Mouse (Mus musculus) midbrain, embryonic 16.5 days (tissue): Measurements from ENCODE around the gene AC109138.7. TPM values are rescaled to one million over a fixed set of nuclear protein-coding genes. Genes with fewer than 3 reads are reported as not detected.

Experiments used
- ATAC-seq: fragments of 200-750 bp; cut with Nextera tagmentation; 2 replicates; pipeline ENCODE4 v1.8.0; 2017; ENCODE audit warnings: moderate TSS enrichment
- H3K27ac ChIP-seq: fragments of 300-500 bp; sonication (generic); 2 replicates; pipeline ENCODE4 v1.5.1; 2014; ENCODE audit warnings: mild to moderate bottlenecking, low read length, mixed read lengths
- H3K27me3 ChIP-seq: fragments of 300-500 bp; sonication (generic); 2 replicates; pipeline ENCODE4 v1.6.1; 2014; ENCODE audit warnings: low read depth, low read length, mixed read lengths; ENCODE audit not compliant: control insufficient read depth, insufficient read depth
- H3K36me3 ChIP-seq: fragments of 300-500 bp; sonication (generic); 2 replicates; pipeline ENCODE4 v1.6.1; 2014; ENCODE audit warnings: mild to moderate bottlenecking, low read length, moderate library complexity, mixed read lengths; ENCODE audit not compliant: control insufficient read depth, insufficient read depth
- H3K4me1 ChIP-seq: fragments of 300-500 bp; sonication (generic); 2 replicates; pipeline ENCODE4 v1.6.1; 2014; ENCODE audit warnings: mild to moderate bottlenecking, low read length, mixed read lengths; ENCODE audit not compliant: control insufficient read depth, insufficient read depth
- H3K4me2 ChIP-seq: fragments of 300-500 bp; sonication (generic); 2 replicates; pipeline ENCODE4 v1.6.1; 2014; ENCODE audit warnings: mild to moderate bottlenecking, low read length, mixed read lengths
- H3K4me3 ChIP-seq: fragments of 300-500 bp; sonication (generic); 2 replicates; pipeline ENCODE4 v1.5.1; 2014; ENCODE audit warnings: low read depth, mild to moderate bottlenecking, low read length, moderate library complexity, mixed read lengths
- H3K9ac ChIP-seq: fragments of 300-500 bp; sonication (generic); 2 replicates; pipeline ENCODE4 v1.6.1; 2014; ENCODE audit warnings: low read depth, low read length, mixed read lengths
- H3K9me3 ChIP-seq: fragments of 300-500 bp; sonication (generic); replicated peaks from 2 replicates; pipeline ENCODE4 v1.6.1; 2014; ENCODE audit warnings: mild to moderate bottlenecking, low read length, mixed read lengths; ENCODE audit not compliant: control insufficient read depth, poor library complexity, severe bottlenecking
- WGBS: fragments of 180-500 bp; shearing (Covaris S2); extraction: QIAGEN DNeasy Blood & Tissue Kit; methylation state at CpG from one replicate; pipeline ENCODE4 v1.1.7; 2014; 5-methylcytosine and 5-hydroxymethylcytosine counted together
- polyA plus RNA-seq: library from polyadenylated mRNA; unstranded; fragments of >200 nt; fragmentation: Nextera tagmentation; extraction: Ambion mirVana; gene quantifications from 2 replicates; pipeline ENCODE4 v1.2.1, GENCODE M21; 2015

Gene AC109138.7
- polyA plus RNA-seq, 1 experiment from 2014 or later = not detected

- ATAC-seq = no peak
Measured at GRCm38 (mm10) chr19:4264171-4264780, 50.1 kb downstream of the AC109138.7 start.

DNA sequence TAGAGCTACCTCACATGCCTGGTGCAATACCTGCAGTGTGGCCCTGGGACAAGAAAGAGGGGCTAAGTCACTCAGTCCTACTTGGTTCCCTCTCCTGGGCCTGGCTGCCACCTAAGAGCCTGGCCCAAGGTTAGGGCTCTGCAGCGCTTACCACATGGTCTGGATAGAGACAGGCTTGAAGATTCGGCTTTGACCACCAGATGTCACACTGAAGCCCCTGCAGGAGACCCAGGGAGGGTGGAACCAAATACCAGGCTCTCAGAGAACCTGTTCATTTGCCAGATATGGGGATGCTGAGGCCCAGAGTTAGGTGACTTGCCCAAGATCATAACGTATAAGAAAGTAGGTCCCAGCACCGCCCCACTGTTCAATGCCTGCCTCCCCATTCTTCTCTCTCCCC, 51.8 kb downstream of the AC109138.7 start:
- Histone ChIP-seq H3K27ac (no peak overlapping the region), H3K4me1 (peaks cover 6% of the 10 kb centered on the region), H3K4me2 (no peak overlapping the region), H3K9ac (no peak overlapping the region), H3K36me3 (peaks cover 6% of the 10 kb centered on the region; the same call in 1 of the 2 replicates), H3K4me3 (no peak overlapping the region), H3K27me3 (peaks cover 12% of the 10 kb centered on the region), H3K9me3 (no peaks in the 10 kb centered on the region)
- 73% methylated on average over 4 of the region's 4 CpGs for WGBS
- no peak for ATAC-seq

More at GRCm38 (mm10) chr19:4264171-4264780, 50.1 kb downstream of the AC109138.7 start:
- Histone ChIP-seq H3K27ac (no peak overlapping the region), H3K4me2 (no peak overlapping the region), H3K9ac (no peak overlapping the region), H3K9me3 (no peaks in the 10 kb centered on the region), H3K27me3 (peaks cover 5% of the 10 kb centered on the region; the same call in 1 of the 2 replicates), H3K36me3 (no peaks in the 10 kb centered on the region), H3K4me1 (peaks cover 6% of the 10 kb centered on the region), H3K4me3 (no peak overlapping the region)
- 91% methylated on average over 6 of the region's 6 CpGs for whole genome bisulfite sequencing

DNA sequence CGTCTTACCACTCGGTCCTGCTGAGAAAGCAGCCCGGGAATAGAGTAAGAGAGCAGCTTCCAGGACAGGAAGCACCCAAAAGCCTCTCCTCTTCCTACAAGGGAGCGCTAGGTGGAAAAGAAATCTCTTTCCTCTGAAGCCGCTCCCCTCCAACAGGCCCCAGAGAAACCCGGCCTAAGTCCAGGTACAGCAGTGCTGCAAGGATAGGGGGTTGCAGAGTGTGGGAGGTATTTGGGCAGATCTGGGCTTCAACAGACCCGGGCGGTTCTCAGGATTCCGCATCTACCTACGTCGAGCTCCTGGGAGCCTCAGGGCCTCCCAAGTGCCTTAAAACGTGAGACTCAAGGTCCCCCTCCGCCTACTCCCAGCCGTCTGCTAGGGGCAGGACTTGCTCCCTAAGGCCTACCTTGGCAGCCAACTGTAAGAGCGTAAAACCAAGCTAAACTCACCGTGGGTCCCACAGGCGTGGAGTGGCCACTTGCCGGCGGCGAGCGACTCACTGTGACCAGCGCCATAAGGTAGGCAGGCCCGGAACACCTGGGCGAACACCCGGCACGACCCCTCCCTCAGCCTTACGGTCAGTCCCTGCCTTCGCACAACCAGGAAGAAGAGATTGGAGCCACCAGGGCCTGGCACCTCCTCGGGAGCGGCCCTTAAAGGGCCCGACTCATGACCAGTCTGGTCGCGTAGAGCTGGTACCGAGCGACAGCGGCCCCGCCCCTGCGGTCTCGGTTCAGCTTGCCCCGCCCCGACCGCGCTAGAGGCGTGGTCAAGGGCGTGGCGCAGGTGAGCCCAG, 54.6 kb downstream of the AC109138.7 start, which contains the start of gene Ssh3:
Gene Ssh3, minus strand, starts transcription at position 615 of the 796 bp plus-strand sequence.
- no peak within 1 kb of the TSS for H3K27ac ChIP-seq
- H3K9me3 ChIP-seq = no peaks in the 10 kb centered on the region
- peak within 1 kb of the TSS; percentile 53 for H3K4me2 ChIP-seq
- ATAC-seq = peak; percentile 50; the same call in 1 of the 2 replicates
- H3K27me3 ChIP-seq = peaks cover 12% of the 10 kb centered on the region
- peak within 1 kb of the TSS; percentile 33 for H3K4me3 ChIP-seq
- H3K4me1 ChIP-seq = peaks cover 6% of the 10 kb centered on the region
- H3K36me3 ChIP-seq = peaks cover 12% of the 10 kb centered on the region
- peak within 1 kb of the TSS; percentile 56 for H3K9ac ChIP-seq
- WGBS = 6% methylated on average over 46 of the region's 46 CpGs

DNA sequence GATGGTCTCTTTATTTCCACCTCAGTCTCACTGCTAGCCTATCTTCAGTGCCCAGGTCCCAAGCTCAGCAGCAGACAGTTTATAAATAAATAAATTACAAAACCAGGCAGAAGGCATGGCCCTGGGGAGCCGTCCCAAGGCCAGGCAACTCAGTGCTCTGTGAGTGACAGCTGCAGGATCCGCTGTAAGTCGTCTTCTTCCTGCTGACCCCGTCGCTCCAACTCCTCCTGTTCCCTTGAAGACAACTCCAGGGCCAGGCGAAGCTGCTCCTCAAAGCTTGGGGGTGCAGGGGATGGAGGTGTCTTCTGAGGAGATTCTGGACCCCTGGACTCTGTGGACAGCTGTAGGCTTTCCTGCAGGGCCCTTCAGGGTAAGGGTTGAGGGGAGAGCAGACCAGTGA, 56.0 kb downstream of the AC109138.7 start:
- Histone ChIP-seq H3K36me3 (peaks cover 12% of the 10 kb centered on the region), H3K4me3 (no peak overlapping the region), H3K27ac (no peak overlapping the region), H3K9me3 (no peaks in the 10 kb centered on the region), H3K4me1 (peaks cover 6% of the 10 kb centered on the region), H3K27me3 (peaks cover 12% of the 10 kb centered on the region), H3K9ac (no peak overlapping the region), H3K4me2 (no peak overlapping the region)
- WGBS = 80% methylated on average over 6 of the region's 6 CpGs
- ATAC-seq = no peak

- 94% methylated on average over 11 of the region's 11 CpGs for WGBS
- H3K4me1 ChIP-seq = peaks cover 6% of the 10 kb centered on the region
- no peak overlapping the region for H3K4me3 ChIP-seq
- no peak overlapping the region for H3K4me2 ChIP-seq
- H3K9me3 ChIP-seq = 0 out of 2 replicates have a peak, but pooled peaks cover 1% of the 10 kb centered on the region
- no peak overlapping the region for H3K9ac ChIP-seq
- peaks cover 12% of the 10 kb centered on the region for H3K27me3 ChIP-seq
- no peak for ATAC-seq
- H3K36me3 ChIP-seq = peaks cover 12% of the 10 kb centered on the region
- H3K27ac ChIP-seq = no peak overlapping the region
Measured at GRCm38 (mm10) chr19:4270972-4271371, 56.8 kb downstream of the AC109138.7 start.

GRCm38 (mm10) chr19:4279487-4279886, 65.3 kb downstream of the AC109138.7 start:
- H3K4me2 ChIP-seq = no peak overlapping the region
- no peak overlapping the region for H3K9ac ChIP-seq
- no peak overlapping the region for H3K27ac ChIP-seq
- H3K4me3 ChIP-seq = no peak overlapping the region
- H3K4me1 ChIP-seq = peaks cover 11% of the 10 kb centered on the region
- no peaks in the 10 kb centered on the region for H3K27me3 ChIP-seq
- peaks cover 9% of the 10 kb centered on the region; the same call in 1 of the 2 replicates for H3K36me3 ChIP-seq
- WGBS = 97% methylated on average over 1 of the region's 1 CpGs
- ATAC-seq = no peak
- H3K9me3 ChIP-seq = 0 out of 2 replicates have a peak, but pooled peaks cover 4% of the 10 kb centered on the region

GRCm38 (mm10) chr19:4280425-4280824, 66.3 kb downstream of the AC109138.7 start:
- peaks cover 11% of the 10 kb centered on the region for H3K4me1 ChIP-seq
- H3K4me2 ChIP-seq = no peak overlapping the region
- no peak for ATAC-seq
- H3K27me3 ChIP-seq = no peaks in the 10 kb centered on the region
- no peak overlapping the region for H3K27ac ChIP-seq
- no peak overlapping the region for H3K9ac ChIP-seq
- 97% methylated on average over 9 of the region's 9 CpGs for WGBS
- no peak overlapping the region for H3K4me3 ChIP-seq
- 0 out of 2 replicates have a peak, but pooled peaks cover 4% of the 10 kb centered on the region for H3K9me3 ChIP-seq
- H3K36me3 ChIP-seq = peaks cover 9% of the 10 kb centered on the region; the same call in 1 of the 2 replicates
